Mouse (Mus musculus) olfactory bulb, adult 2 months (tissue): Measurements from ENCODE around the gene Nxf1.

Source experiments
- CTCF ChIP-seq: fragments of 200-500 bp; IDR thresholded peaks from 2 replicates; pipeline ENCODE4 v1.5.1; 2012; ENCODE audit warnings: low read depth, mild to moderate bottlenecking, low read length, moderate library complexity; ENCODE audit not compliant: insufficient read depth
- POLR2A ChIP-seq: fragments of 200-500 bp; IDR thresholded peaks from 2 replicates; pipeline ENCODE4 v1.6.1; 2012; ENCODE audit warnings: mild to moderate bottlenecking, low read depth, low read length, moderate library complexity; ENCODE audit not compliant: insufficient read depth

DNA sequence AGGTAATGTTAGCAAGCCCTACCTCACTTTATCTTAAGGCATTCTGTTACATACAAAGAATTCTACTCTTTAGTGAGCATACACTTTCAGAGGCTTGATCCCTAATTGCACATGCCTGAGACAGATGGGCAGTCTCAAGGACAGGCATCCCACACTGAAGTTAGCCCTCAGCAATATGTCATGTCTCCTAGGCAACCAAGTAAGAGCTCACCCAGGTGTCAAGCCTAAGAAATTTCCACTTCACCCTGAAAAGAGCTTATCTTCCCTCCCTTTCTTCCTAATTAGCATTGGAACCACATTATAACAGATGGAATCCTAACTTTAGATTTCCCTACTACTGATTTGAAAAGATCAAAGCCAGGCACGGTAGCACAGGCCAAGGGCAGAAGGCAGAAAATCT lies 32.3 kb downstream of the Nxf1 start:
- TF ChIP-seq CTCF (no peak), POLR2A (no peak)
